Comparison of ENCODE assay signal across 26 mouse cellular contexts in genomic region chr9:49403711-49404110, GRCm38 (mm10). TPM values are rescaled to one million over a fixed set of nuclear protein-coding genes. Genes with fewer than 3 reads are reported as not detected.
A peak's percentile ranks its signal among the peaks of the same experiment; 100 is the strongest.
DNase-seq lines count a peak whose midpoint lies in the region; ATAC-seq and TF ChIP-seq lines count a peak whose summit lies in the region.
"Had no signal": no experiment of that assay in that cellular context is flagged by ENCODE, and none has a peak within 500 bp of the region (broad histone marks: within the 10 kb centered on the region; RNA-seq: fewer than 3 reads in every experiment).

No protein-coding gene starts in this region.

- H3K27ac ChIP-seq in kidney, postnatal 0 days = no peak overlapping the region
- H3K27ac ChIP-seq in forebrain, embryonic 14.5 days (ENCODE audit: low read depth, low read length) = no peak overlapping the region
- H3K27ac ChIP-seq: embryonic facial prominence, embryonic 12.5 days; forebrain, embryonic 12.5 days; heart, adult 2 months; heart, embryonic 15.5 days; hindbrain, embryonic 13.5 days; hindbrain, postnatal 0 days had no signal

- no peaks in the 10 kb centered on the region for H3K36me3 ChIP-seq in kidney, postnatal 0 days (ENCODE audit: insufficient read depth, low read length)
- no peaks in the 10 kb centered on the region for H3K36me3 ChIP-seq in forebrain, embryonic 14.5 days (ENCODE audit: control insufficient read depth, insufficient read depth, low read length)
- H3K36me3 ChIP-seq: embryonic facial prominence, embryonic 12.5 days; forebrain, embryonic 12.5 days; G1E; heart, embryonic 15.5 days; hindbrain, embryonic 13.5 days had no signal

- H3K9me3 ChIP-seq in kidney, postnatal 0 days (replicated peaks; ENCODE audit: low read length) = no peaks in the 10 kb centered on the region
- no peaks in the 10 kb centered on the region for H3K9me3 ChIP-seq in forebrain, embryonic 14.5 days (replicated peaks; ENCODE audit: control insufficient read depth, low read length)
- H3K9me3 ChIP-seq: embryonic facial prominence, embryonic 12.5 days; forebrain, embryonic 12.5 days; G1E; heart, embryonic 15.5 days; hindbrain, embryonic 13.5 days had no signal

- ATAC-seq in kidney, postnatal 0 days (replicated peaks; ENCODE audit: low FRiP score, low read depth) = no peak
- ATAC-seq in forebrain, embryonic 14.5 days = no peak
- ATAC-seq: activated CD4-positive, CD25-positive, alpha-beta regulatory T cell, adult 4 months; CD4-positive, CD25-positive, alpha-beta regulatory T cell, adult 4 months; forebrain, postnatal 0 days; hindbrain, postnatal 0 days; Patski had no signal

- WGBS in kidney, postnatal 0 days = 64% methylated on average over 2 of the region's 2 CpGs
- 72% methylated on average over 2 of the region's 2 CpGs for WGBS in forebrain, embryonic 14.5 days

- H3K4me2 ChIP-seq in kidney, postnatal 0 days (ENCODE audit: low read length) = no peak overlapping the region
- no peak overlapping the region for H3K4me2 ChIP-seq in forebrain, embryonic 14.5 days (ENCODE audit: low read length)
- H3K4me2 ChIP-seq: embryonic facial prominence, embryonic 12.5 days; forebrain, embryonic 12.5 days; heart, embryonic 11.5 days; heart, embryonic 15.5 days; hindbrain, embryonic 13.5 days had no signal

- no peaks in the 10 kb centered on the region for H3K27me3 ChIP-seq in kidney, postnatal 0 days (ENCODE audit: insufficient read depth, low read length)
- H3K27me3 ChIP-seq in forebrain, embryonic 14.5 days (replicated peaks; ENCODE audit: control insufficient read depth, insufficient read depth, low read length) = no peaks in the 10 kb centered on the region
- H3K27me3 ChIP-seq: embryonic facial prominence, embryonic 12.5 days; forebrain, embryonic 12.5 days; heart, embryonic 15.5 days had no signal

- no peak overlapping the region for H3K4me3 ChIP-seq in kidney, postnatal 0 days (replicated peaks; ENCODE audit: low read depth, low read length)
- no peak overlapping the region for H3K4me3 ChIP-seq in forebrain, embryonic 14.5 days (ENCODE audit: low read depth, low read length)
- H3K4me3 ChIP-seq: embryonic facial prominence, embryonic 12.5 days; forebrain, embryonic 12.5 days; heart, adult 2 months; heart, embryonic 15.5 days; hindbrain, embryonic 13.5 days had no signal

- no peaks in the 10 kb centered on the region for H3K4me1 ChIP-seq in kidney, postnatal 0 days (replicated peaks; ENCODE audit: insufficient read depth, low read length)
- H3K4me1 ChIP-seq in forebrain, embryonic 14.5 days (ENCODE audit: control insufficient read depth, insufficient read depth, low read length) = no peaks in the 10 kb centered on the region
- H3K4me1 ChIP-seq: embryonic facial prominence, embryonic 12.5 days; forebrain, embryonic 12.5 days; heart, embryonic 15.5 days; hindbrain, embryonic 13.5 days had no signal

- no peak for TF ChIP-seq CTCF in kidney, postnatal 0 days (IDR thresholded peaks at IDR 0.05; ENCODE audit: low read depth)

- no peak overlapping the region for H3K9ac ChIP-seq in kidney, postnatal 0 days (ENCODE audit: low read depth, low read length)
- H3K9ac ChIP-seq in forebrain, embryonic 14.5 days (ENCODE audit: low read length) = no peak overlapping the region
- H3K9ac ChIP-seq: embryonic facial prominence, embryonic 12.5 days; forebrain, embryonic 12.5 days; forebrain, postnatal 0 days; heart, embryonic 15.5 days; hindbrain, embryonic 13.5 days had no signal

- DNase-seq in kidney, postnatal 0 days (ENCODE audit: low spot score) = peak; percentile 47
- no peak for DNase-seq in kidney, adult 9 months
- DNase-seq in 416B (ENCODE audit: low read depth) = peak; percentile 1
- DNase-seq in embryo, embryonic 10.5 days (ENCODE audit: low spot score) = peak; percentile 21
- DNase-seq in mesoderm, embryonic 11.5 days (ENCODE audit: low read depth, low spot score) = peak; percentile 12
- no peak for DNase-seq in forebrain, embryonic 14.5 days (ENCODE audit: low spot score)
- DNase-seq in yolk sac, embryonic 10.5 days (ENCODE audit: low spot score) = no peak
- DNase-seq: adrenal gland, postnatal 14 days; B cell, adult 2 months; forebrain, postnatal 0 days; gastrocnemius, postnatal 10 days; heart, adult 2 months; heart, postnatal 14 days; kidney, adult 11 months had no signal

RNA-seq across cellular contexts. Expression of gene Ankk1, which starts 23.1 kb away (rescaled TPM):
- not detected in 2 replicates for polyA plus RNA-seq in kidney, postnatal 0 days (2015; fragmentation: Nextera tagmentation; extraction: Ambion mirVana)
- polyA plus RNA-seq in forebrain, embryonic 14.5 days (2014; fragmentation: Nextera tagmentation; extraction: Ambion mirVana) = 0.14 TPM in 1 of 2 replicates, not detected in the other
- polyA plus RNA-seq: activated CD4-positive, CD25-positive, alpha-beta regulatory T cell, adult 4 months; CD4-positive, CD25-positive, alpha-beta regulatory T cell, adult 4 months; cerebellum, adult 2 months; embryonic facial prominence, embryonic 12.5 days; forebrain, embryonic 12.5 days; forebrain, postnatal 0 days; G1E; heart, adult 2 months; heart, embryonic 11.5 days; heart, embryonic 15.5 days; hindbrain, embryonic 13.5 days; hindbrain, postnatal 0 days; intestine, embryonic 14.5 days had no signal

Comparison
In these comparisons a context has a peak if more than half of its experiments do, and no peak if none do; other contexts are left out.
1. DNase-seq: peak in kidney, postnatal 0 days (single experiment), 416B (single experiment), embryo, embryonic 10.5 days (single experiment) and mesoderm, embryonic 11.5 days (single experiment); none in kidney, adult 9 months (single experiment), forebrain, embryonic 14.5 days (single experiment) and yolk sac, embryonic 10.5 days (single experiment).